Mouse (Mus musculus): Measurements from ENCODE around the gene Lpar3.

GRCm38 (mm10) chr3:146177295-146177694, 43.5 kb upstream of the Lpar3 start:
- TF ChIP-seq CTCF (conservative IDR thresholded peaks at IDR 0.05; ENCODE audit: insufficient read depth, insufficient read length, low read depth, low read length) (no peak), POLR2A (IDR thresholded peaks at IDR 0.05; ENCODE audit: low read depth, low read length) (no peak)

Data from kidney, adult 2 months (tissue).